Mouse (Mus musculus): ENCODE data around the gene Flii. TPM values are rescaled to one million over a fixed set of nuclear protein-coding genes. Genes with fewer than 3 reads are reported as not detected.

The Flii gene
- 10 to 100 TPM; 47.7 to 60.5 TPM for total RNA-seq (2021)
- long read RNA-seq, experiment 1, full-length matches to known transcripts: 20 of 42 reads
- long read RNA-seq, experiment 1, partial matches to known transcripts: 7 of 42 reads
- long read RNA-seq, experiment 1, other reads (novel, unspliced or antisense): 15 of 42 reads
- long read RNA-seq, experiment 2, full-length matches to known transcripts: 21 of 42 reads
- long read RNA-seq, experiment 2, partial matches to known transcripts: 8 of 42 reads
- long read RNA-seq, experiment 2, other reads (novel, unspliced or antisense): 13 of 42 reads

DNA sequence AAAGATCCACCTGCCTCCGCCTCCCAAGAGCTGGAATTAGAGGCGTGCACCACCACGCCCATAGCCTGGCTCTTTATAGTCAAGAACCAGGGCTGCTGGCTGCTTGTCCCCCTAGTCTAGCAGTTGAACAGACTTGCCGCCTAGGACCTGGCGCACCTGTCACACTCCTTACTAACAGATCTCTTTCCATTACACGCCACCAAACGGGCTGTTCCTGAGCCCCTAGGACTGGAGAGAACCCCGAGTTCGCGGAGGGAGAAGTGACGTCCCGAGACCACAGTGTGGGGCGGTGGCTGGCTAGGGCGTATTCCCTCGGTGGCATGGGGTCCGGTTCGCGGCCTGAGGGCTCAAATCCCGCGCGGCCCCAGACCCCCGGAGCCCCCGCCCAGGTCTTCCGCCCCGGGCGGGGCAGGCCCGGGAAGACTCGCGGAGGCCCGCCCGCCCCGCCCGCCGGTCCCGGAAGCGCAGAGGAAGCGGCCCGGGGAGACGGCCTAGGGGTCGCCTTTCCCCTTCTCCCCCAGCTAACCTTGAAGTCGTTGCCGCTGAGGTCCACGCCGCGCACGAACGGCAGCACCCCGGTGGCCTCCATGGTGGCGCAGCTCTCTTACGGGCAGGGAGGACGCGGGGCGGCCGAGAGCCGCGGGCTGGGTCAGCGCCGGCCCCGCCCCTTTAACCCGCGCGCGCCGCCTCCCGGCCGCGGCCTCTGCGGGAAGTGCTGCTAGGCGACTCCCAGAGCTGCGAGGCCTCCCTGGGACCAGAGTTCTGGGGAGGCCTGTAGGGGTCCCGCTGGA, at the start of gene Flii:
Gene Flii, minus strand, starts transcription at position 663 of the 791 bp plus-strand sequence.
- DNase-seq (ENCODE audit: low spot score in 2 of 2): peak; percentile 62

DNA sequence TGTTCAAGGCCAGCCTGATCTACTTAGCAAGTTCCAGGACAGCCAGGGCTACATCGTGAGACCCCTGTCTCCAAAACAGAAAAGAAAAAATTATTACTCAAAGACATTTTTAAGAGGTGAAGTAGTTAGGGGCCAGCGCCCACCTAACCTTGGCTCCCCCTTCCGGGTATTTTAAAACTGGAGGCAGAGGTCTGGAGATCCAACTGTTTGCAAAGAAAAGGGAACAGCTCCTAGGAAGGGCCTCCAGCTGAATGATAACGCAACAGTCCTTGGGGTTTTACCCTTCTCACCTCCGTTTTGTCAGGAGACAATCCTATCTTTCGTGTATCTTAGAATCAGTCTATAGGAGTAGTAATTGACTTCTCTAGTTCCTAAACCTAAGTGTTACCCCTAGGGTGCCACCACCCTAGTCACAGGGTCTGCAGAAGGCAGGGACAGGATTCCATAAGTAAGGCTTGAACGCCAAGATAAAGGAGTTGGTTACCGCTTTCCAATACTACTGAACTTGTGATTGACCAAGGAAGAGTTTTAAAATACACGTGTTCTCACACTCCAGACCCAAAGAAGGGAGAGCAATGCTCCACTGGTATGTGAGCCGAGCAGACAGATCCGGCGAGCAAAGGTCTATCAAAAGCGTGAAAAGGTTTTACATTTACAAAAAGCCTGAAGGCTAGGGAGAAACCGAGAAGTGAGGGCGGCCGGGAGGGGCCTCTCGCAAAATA, 49.2 kb upstream of the Flii start:
- no peak for DNase-seq (ENCODE audit: low spot score in 2 of 2)

DNA sequence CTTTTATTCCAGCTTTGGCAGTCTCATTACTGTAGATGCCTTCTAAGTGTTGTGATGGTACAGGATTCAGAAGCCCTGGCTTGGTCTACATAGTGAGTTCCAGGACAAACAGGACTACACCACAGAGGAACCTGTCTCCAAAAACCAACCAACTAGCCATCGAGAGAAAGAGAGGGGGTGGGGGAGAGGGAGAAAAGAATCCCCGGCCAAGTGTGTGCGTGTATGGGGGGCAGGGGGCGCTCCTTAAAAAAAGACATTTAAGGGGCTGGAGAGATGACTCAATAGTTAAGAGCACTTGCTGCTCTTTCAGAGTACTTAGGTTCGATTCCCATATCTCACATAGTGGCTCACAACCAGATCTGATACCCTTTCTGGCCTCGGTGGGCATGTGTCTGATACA, 48.5 kb upstream of the Flii start:
- no peak for DNase-seq (ENCODE audit: low spot score in 2 of 2)

DNA sequence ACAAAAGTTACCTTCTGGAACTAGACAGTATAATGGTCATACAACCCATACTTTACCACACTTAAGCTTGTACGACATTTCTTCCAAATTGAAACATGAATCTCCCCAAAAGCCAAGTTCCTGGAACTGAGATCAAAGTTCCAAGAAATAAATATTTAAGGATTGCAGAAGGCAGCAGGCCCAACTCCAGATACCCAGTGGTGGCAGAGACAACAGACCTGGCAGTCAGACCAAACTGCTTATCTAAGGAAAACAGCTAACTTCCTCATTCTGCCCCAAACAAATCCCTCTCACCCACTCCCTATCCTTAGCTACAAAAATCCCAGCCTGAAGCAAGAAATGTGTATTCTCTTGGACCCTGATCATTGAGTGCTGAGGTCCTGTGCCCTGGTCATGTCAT, 47.8 kb upstream of the Flii start:
- no peak for DNase-seq (ENCODE audit: low spot score in 2 of 2)

GRCm38 (mm10) chr11:60774158-60774689, 47.2 kb upstream of the Flii start:
- no peak for DNase-seq (ENCODE audit: low spot score in 2 of 2)

DNA sequence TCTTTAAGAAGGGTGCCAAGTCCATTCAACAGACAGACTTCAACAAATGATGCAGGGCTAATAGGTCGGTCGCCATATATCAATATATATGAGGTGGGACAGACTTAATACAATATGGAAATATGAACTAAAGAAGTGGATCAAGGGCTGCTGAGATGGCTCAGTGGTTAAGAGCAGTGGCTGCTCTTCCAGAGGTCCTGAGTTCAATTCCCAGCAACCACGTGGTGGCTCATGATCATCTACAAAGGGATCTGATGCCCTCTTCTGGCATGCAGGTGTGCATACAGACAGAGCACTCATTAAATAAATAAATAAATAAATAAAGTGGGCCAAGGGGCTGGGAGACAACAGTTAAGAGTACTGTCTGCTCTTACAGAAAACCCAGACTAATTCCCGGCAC, 45.1 kb upstream of the Flii start:
- no peak for DNase-seq (ENCODE audit: low spot score in 2 of 2)

GRCm38 (mm10) chr11:60770776-60771175, 43.7 kb upstream of the Flii start:
- no peak for DNase-seq (ENCODE audit: low spot score in 2 of 2)

- no peak for DNase-seq (ENCODE audit: low spot score in 2 of 2)
Observed at GRCm38 (mm10) chr11:60769322-60769721, 42.3 kb upstream of the Flii start.

GRCm38 (mm10) chr11:60766969-60767368, 39.9 kb upstream of the Flii start:
- no peak for DNase-seq (ENCODE audit: low spot score in 2 of 2)

GRCm38 (mm10) chr11:60761681-60762080, 34.6 kb upstream of the Flii start:
- DNase-seq (ENCODE audit: low spot score in 2 of 2): no peak

DNA sequence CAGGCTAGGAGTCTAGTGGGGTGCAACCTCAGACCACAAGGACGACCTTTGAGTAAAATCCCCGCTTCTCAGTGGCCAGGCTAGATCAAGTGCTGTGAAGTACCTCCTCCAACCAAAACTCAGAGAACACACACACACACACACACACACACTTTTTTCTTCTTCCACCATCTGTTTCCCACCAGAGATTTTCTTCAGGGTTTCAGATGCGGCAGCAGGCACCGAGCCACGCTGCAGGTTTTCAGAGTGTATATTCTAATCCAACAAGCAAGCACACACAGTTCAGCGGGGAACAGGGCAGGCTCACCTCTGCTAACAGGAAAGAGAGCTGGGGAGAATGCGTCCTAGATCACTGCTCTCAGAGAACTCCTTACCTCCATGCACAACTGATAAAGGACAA, 28.5 kb upstream of the Flii start:
- no peak for DNase-seq (ENCODE audit: low spot score in 2 of 2)

GRCm38 (mm10) chr11:60740321-60740720, 13.3 kb upstream of the Flii start:
- DNase-seq (ENCODE audit: low spot score in 2 of 2): no peak

DNA sequence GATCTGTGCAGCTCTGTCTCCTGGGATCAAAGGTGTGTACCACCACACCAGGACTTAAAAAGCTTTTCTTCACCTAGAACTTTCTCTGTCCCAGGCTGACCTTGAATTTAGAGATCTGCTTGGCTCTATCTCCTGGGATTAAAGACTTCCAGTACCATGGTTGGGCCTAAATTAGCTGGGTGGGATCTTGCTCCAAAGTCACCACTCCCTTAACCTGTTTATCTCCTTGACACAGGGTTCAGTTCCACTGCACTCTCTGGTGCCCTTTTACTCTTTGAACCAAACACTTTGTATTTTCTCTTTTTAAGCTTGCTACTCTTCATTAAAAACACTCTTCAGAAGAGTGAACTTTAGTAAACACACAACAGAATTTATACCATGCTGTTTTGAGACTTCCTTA, 10.4 kb upstream of the Flii start:
- no peak for DNase-seq (ENCODE audit: low spot score in 2 of 2)

DNA sequence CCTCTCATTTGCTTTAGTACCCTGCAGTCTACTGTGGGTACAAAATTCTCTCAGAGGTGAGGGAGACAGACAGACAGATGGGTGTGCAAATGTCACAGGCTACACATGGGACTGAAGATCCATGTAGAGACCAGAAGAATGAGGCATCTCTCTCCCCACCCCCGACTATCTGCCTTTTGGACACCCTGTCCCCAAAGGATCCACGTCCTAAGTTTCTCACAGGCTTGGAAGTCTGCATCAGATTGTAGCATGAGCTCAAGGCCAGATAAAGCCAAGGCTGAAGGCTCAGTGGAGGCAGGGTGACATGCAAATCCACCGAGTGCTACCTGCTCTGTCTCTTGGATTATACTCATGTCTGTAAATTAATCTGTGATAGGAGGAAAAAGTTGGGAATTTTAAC, 9.4 kb upstream of the Flii start:
- no peak for DNase-seq (ENCODE audit: low spot score in 2 of 2)

GRCm38 (mm10) chr11:60735191-60735590, 8.1 kb upstream of the Flii start:
- DNase-seq (ENCODE audit: low spot score in 2 of 2): no peak

GRCm38 (mm10) chr11:60734206-60734605, 7.1 kb upstream of the Flii start:
- no peak for DNase-seq (ENCODE audit: low spot score in 2 of 2)

DNA sequence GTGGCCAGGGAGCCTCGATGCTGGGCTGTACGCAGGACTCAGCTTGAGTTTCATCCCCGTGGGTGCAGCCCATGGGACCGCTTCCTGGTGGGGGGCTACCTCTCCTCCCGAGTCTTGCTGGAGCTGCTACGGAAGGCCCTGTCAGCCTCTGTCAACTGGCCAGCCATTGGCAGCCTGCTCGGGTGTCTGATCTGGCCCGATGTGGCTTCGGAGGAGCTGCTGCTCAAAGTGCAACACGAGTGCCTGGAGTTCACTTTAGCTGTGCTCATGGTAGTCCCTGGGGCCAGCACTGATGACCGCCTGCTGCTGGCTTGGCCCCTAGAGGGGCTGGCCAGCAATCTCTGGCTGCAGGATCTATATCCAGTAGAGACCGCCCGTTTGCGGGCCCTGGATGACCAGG, 4.2 kb upstream of the Flii start:
- no peak for DNase-seq (ENCODE audit: low spot score in 2 of 2)

DNA sequence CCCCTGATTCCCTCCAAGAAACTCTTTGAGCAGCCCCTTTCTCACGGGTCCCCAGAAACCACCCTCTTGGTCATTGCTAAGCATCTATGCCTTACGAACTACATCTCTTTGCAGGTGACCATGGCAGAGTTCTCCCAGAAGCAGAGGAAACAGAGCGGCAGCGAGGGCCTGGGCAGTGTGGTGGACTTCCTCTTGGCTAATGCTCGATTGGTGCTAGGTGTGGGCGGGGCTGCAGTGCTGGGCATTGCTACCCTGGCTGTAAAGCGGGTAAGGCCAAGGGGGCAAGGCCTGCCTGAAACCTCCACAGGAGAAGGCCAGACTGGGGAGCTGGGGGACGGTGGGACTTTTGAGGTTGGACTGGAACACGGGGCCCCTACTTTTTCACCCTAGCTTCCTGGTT, 3.1 kb upstream of the Flii start:
- DNase-seq (ENCODE audit: low spot score in 2 of 2): no peak

DNA sequence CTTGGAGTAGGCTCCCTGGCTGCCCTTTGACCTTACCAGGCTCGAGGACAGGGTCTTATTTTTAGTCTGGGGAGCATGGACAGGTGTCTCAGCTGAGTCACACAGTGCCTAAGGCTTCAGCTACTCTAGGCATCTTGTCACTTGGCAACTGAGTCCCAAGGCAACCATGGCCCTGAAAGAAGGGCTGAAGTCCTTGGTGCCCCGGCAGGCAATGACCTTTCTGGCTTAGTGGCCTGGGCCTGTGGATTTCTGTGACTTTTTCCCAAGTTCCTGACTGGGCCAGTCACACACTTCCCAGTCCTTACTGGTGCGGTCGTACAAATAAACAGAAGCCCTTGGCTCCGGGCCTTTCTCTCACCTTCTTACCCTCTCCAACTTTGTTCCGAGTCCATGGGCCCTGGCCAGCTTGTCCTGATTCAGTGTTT, 2.2 kb upstream of the Flii start:
- no peak for DNase-seq (ENCODE audit: low spot score in 2 of 2)

DNA sequence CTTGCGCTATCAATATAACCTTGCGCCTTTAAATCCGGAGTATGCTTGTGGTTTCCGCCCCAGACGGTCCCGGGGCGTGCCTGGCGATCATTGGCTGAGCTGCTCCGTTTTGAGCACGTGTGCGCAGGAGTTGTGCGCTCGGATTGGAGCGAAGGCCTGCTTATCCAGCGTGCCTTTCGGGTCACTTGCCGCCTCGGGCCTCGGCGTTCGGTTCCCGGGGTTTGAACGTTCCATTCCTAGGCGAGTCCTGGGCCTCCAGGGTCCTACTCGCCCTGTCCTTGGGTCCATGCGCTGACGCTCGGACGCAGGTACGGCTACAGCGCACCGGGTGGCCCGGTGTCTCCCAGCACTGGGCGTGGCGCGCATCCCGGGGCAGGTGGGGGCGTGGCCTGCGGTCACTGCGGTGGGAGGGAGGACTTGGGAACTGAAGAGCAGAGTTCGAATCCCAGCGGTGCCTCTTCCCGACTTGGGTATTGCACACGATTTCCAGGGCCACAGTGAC, 1.2 kb upstream of the Flii start, which contains the start of gene Mief2:
Gene Mief2, plus strand, starts transcription at position 139 of the 502 bp plus-strand sequence.
- DNase-seq (ENCODE audit: low spot score in 2 of 2): peak; percentile 94 to 96

- no peak for DNase-seq (ENCODE audit: low spot score in 2 of 2)
Observed at GRCm38 (mm10) chr11:60727392-60728140, 503 bp upstream of the Flii start.

All from layer of hippocampus, postnatal 14 days (tissue).